Mouse (Mus musculus): ENCODE measurements around the gene Ucp2. TPM values are rescaled to one million over a fixed set of nuclear protein-coding genes. Genes with fewer than 3 reads are reported as not detected.

The Ucp2 gene
- polyA plus RNA-seq, 2 experiments: 329 to 556 TPM

GRCm38 (mm10) chr7:100496371-100496770, 3.2 kb downstream of the Ucp2 start:
- Histone ChIP-seq H3K36me3 (replicated peaks; ENCODE audit: control insufficient read depth, insufficient read depth, low read depth) (peaks cover 66% of the 10 kb centered on the region), H3K9ac (replicated peaks) (0 out of 2 replicates have a peak overlapping the region, but pooled peaks have one; percentile 98), H3K27ac (peak overlapping the region; percentile 56), H3K4me3 (ENCODE audit: insufficient read depth in 1 of 2, low read depth in 2 of 2, low read length in 2 of 2) (peak overlapping the region; percentile 78 to 97), H3K4me1 (replicated peaks; ENCODE audit: control insufficient read depth in 2 of 2, insufficient read depth in 2 of 2, low read length in 1 of 2) (peaks cover 14 to 32% of the 10 kb centered on the region in 2 experiments), H3K27me3 (ENCODE audit: control insufficient read depth, insufficient read depth, low read length) (no peaks in the 10 kb centered on the region), H3K9me3 (ENCODE audit: control insufficient read depth, low read length) (no peaks in the 10 kb centered on the region), H3K4me2 (ENCODE audit: low read depth) (peak overlapping the region; percentile 91)
- ATAC-seq (ENCODE audit: insufficient read depth) (no peak), DNase-seq (ENCODE audit: low read depth in 3 of 3, low spot score in 3 of 3) (no peak)
- TF ChIP-seq EP300 (IDR thresholded peaks at IDR 0.05; ENCODE audit: low read depth) (no peak), CTCF (IDR thresholded peaks at IDR 0.05; ENCODE audit: low read depth) (no peak)
- 76% methylated on average over 6 of the region's 6 CpGs for WGBS (ENCODE audit: insufficient replicate concordance)

DNA sequence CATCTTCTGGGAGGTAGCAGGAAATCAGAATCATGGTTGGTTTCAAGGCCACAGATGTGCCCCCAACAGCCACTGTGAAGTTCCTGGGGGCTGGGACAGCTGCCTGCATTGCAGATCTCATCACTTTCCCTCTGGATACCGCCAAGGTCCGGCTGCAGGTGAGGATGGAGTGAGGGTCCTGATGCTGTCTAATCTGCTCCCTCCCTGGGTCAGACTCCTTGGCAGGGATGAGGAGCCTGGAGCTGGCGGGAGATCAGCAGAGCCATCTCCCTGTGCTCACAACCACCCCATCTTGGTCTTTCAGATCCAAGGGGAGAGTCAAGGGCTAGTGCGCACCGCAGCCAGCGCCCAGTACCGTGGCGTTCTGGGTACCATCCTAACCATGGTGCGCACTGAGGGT, 3.7 kb downstream of the Ucp2 start:
- no peak for TF ChIP-seq EP300 (IDR thresholded peaks at IDR 0.05; ENCODE audit: low read depth)
- TF ChIP-seq CTCF (IDR thresholded peaks at IDR 0.05; ENCODE audit: low read depth): no peak
- DNase-seq (ENCODE audit: low read depth in 3 of 3, low spot score in 3 of 3): no peak
- Histone ChIP-seq H3K9ac (replicated peaks) (no peak overlapping the region), H3K4me2 (ENCODE audit: low read depth) (peak overlapping the region; percentile 91), H3K9me3 (ENCODE audit: control insufficient read depth, low read length) (no peaks in the 10 kb centered on the region), H3K4me3 (ENCODE audit: insufficient read depth in 1 of 2, low read depth in 2 of 2, low read length in 2 of 2) (peak overlapping the region; percentile 4 to 97; a peak in 2 of 4 replicates), H3K27me3 (ENCODE audit: control insufficient read depth, insufficient read depth, low read length) (no peaks in the 10 kb centered on the region), H3K36me3 (replicated peaks; ENCODE audit: control insufficient read depth, insufficient read depth, low read depth) (peaks cover 66% of the 10 kb centered on the region), H3K27ac (peak overlapping the region; percentile 56; the same call in 1 of the 2 replicates), H3K4me1 (replicated peaks; ENCODE audit: control insufficient read depth in 2 of 2, insufficient read depth in 2 of 2, low read length in 1 of 2) (peaks cover 13 to 34% of the 10 kb centered on the region in 2 experiments)
- ATAC-seq (ENCODE audit: insufficient read depth): no peak
- 95% methylated on average over 9 of the region's 9 CpGs for WGBS (ENCODE audit: insufficient replicate concordance)

- peaks cover 11 to 34% of the 10 kb centered on the region in 2 experiments for H3K4me1 ChIP-seq (replicated peaks; ENCODE audit: control insufficient read depth in 2 of 2, insufficient read depth in 2 of 2, low read length in 1 of 2)
These were observed 4.3 kb downstream of the Ucp2 start for GRCm38 (mm10) chr7:100497402-100497801.

DNA sequence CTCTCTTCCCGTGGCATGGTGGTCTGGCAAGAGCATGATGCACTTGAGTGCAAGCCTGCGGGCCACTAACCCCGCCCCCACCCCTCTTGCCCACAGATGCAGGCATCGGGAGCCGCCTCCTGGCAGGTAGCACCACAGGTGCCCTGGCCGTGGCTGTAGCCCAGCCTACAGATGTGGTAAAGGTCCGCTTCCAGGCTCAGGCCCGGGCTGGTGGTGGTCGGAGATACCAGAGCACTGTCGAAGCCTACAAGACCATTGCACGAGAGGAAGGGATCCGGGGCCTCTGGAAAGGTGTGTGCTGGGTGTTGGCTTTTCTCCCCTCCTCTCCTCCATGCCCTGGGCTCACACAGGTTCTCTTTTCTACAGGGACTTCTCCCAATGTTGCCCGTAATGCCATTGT, 4.8 kb downstream of the Ucp2 start:
- no peak overlapping the region for H3K9ac ChIP-seq (replicated peaks)
- peak overlapping the region in 1 of 2 experiments; percentile 5; a peak in 1 of 4 replicates for H3K4me3 ChIP-seq (ENCODE audit: insufficient read depth in 1 of 2, low read depth in 2 of 2, low read length in 2 of 2)
- H3K27me3 ChIP-seq (ENCODE audit: control insufficient read depth, insufficient read depth, low read length): no peaks in the 10 kb centered on the region
- DNase-seq (ENCODE audit: low read depth in 3 of 3, low spot score in 3 of 3) (no peak), ATAC-seq (ENCODE audit: insufficient read depth) (no peak)
- H3K4me2 ChIP-seq (ENCODE audit: low read depth): peak overlapping the region; percentile 91; the same call in 1 of the 2 replicates
- TF ChIP-seq EP300 (IDR thresholded peaks at IDR 0.05; ENCODE audit: low read depth): no peak
- no peak for TF ChIP-seq CTCF (IDR thresholded peaks at IDR 0.05; ENCODE audit: low read depth)
- no peaks in the 10 kb centered on the region for H3K9me3 ChIP-seq (ENCODE audit: control insufficient read depth, low read length)
- H3K27ac ChIP-seq: no peak overlapping the region
- 91% methylated on average over 13 of the region's 13 CpGs for WGBS (ENCODE audit: insufficient replicate concordance)
- H3K36me3 ChIP-seq (replicated peaks; ENCODE audit: control insufficient read depth, insufficient read depth, low read depth): peaks cover 66% of the 10 kb centered on the region
- peaks cover 15 to 38% of the 10 kb centered on the region in 2 experiments for H3K4me1 ChIP-seq (replicated peaks; ENCODE audit: control insufficient read depth in 2 of 2, insufficient read depth in 2 of 2, low read length in 1 of 2)

More at GRCm38 (mm10) chr7:100497402-100497801, 4.3 kb downstream of the Ucp2 start:
- 81% methylated on average over 4 of the region's 4 CpGs for WGBS (ENCODE audit: insufficient replicate concordance)
- Histone ChIP-seq H3K4me2 (ENCODE audit: low read depth) (peak overlapping the region; percentile 91), H3K36me3 (replicated peaks; ENCODE audit: control insufficient read depth, insufficient read depth, low read depth) (peaks cover 66% of the 10 kb centered on the region), H3K4me3 (ENCODE audit: insufficient read depth in 1 of 2, low read depth in 2 of 2, low read length in 2 of 2) (peak overlapping the region; percentile 1 to 97; a peak in 1 of 4 replicates), H3K9me3 (ENCODE audit: control insufficient read depth, low read length) (no peaks in the 10 kb centered on the region), H3K9ac (replicated peaks) (no peak overlapping the region), H3K27ac (no peak overlapping the region), H3K27me3 (ENCODE audit: control insufficient read depth, insufficient read depth, low read length) (no peaks in the 10 kb centered on the region)
- TF ChIP-seq CTCF (IDR thresholded peaks at IDR 0.05; ENCODE audit: low read depth): no peak
- TF ChIP-seq EP300 (IDR thresholded peaks at IDR 0.05; ENCODE audit: low read depth): no peak
- ATAC-seq (ENCODE audit: insufficient read depth) (no peak), DNase-seq (ENCODE audit: low read depth in 3 of 3, low spot score in 3 of 3) (no peak)

DNA sequence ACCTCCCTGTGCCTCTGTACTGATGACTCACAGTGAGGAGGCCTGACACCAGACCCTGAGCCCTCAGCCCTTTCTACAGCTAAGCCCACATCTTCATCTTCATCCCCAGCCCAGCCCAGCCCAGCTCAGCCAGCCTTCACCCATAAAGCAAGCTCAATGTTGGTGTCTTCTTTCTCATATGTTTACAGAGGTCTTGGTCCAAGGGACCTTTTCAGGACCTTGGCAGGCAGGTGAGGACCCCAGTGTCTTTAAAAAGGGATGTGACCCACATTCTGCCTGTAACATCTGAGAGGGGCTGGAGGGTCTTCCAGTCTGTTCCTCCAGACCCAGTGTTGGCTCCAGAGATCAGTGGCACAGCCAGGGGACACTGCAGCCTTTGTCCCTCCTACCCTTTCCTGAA, 6.3 kb downstream of the Ucp2 start:
- H3K36me3 ChIP-seq (replicated peaks; ENCODE audit: control insufficient read depth, insufficient read depth, low read depth): peaks cover 60% of the 10 kb centered on the region
- ATAC-seq (ENCODE audit: insufficient read depth) (no peak), DNase-seq (ENCODE audit: low read depth in 3 of 3, low spot score in 3 of 3) (no peak)
- H3K27ac ChIP-seq: peak overlapping the region; percentile 62
- peaks cover 21 to 45% of the 10 kb centered on the region in 2 experiments for H3K4me1 ChIP-seq (replicated peaks; ENCODE audit: control insufficient read depth in 2 of 2, insufficient read depth in 2 of 2, low read length in 1 of 2)
- no peak overlapping the region for H3K4me3 ChIP-seq (ENCODE audit: insufficient read depth in 1 of 2, low read depth in 2 of 2, low read length in 2 of 2)
- H3K27me3 ChIP-seq (ENCODE audit: control insufficient read depth, insufficient read depth, low read length): no peaks in the 10 kb centered on the region
- H3K4me2 ChIP-seq (ENCODE audit: low read depth): no peak overlapping the region
- H3K9me3 ChIP-seq (ENCODE audit: control insufficient read depth, low read length): no peaks in the 10 kb centered on the region
- no peak for TF ChIP-seq CTCF (IDR thresholded peaks at IDR 0.05; ENCODE audit: low read depth)
- no peak for TF ChIP-seq EP300 (IDR thresholded peaks at IDR 0.05; ENCODE audit: low read depth)
- H3K9ac ChIP-seq (replicated peaks): no peak overlapping the region

Measured in liver, embryonic 14.5 days (tissue).